Mouse (Mus musculus) testis, adult 2 months (tissue): ENCODE data around the gene Cypt4. TPM values are rescaled to one million over a fixed set of nuclear protein-coding genes. Genes with fewer than 3 reads are reported as not detected.
"Not testable (repeated sequence)": the region's sequence is repeated elsewhere in the genome, so short reads cannot be mapped to it uniquely, and the experiment has no call there.

ENCODE experiments used
- H3K27ac ChIP-seq: fragments of 200-500 bp; 2 replicates; pipeline ENCODE4 v1.5.1; 2012; ENCODE audit warnings: low read depth, low read length; ENCODE audit not compliant: control insufficient read depth, insufficient read depth
- H3K27me3 ChIP-seq: fragments of 200-500 bp; 2 replicates; pipeline ENCODE4 v1.6.1; 2012; ENCODE audit warnings: mild to moderate bottlenecking, low read length, moderate library complexity; ENCODE audit not compliant: control insufficient read depth, insufficient read depth
- H3K36me3 ChIP-seq: fragments of 200-500 bp; 2 replicates; pipeline ENCODE4 v1.6.1; 2012; ENCODE audit warnings: mild to moderate bottlenecking, low read length; ENCODE audit not compliant: control insufficient read depth, insufficient read depth
- H3K4me1 ChIP-seq: fragments of 200-500 bp; 2 replicates; pipeline ENCODE4 v1.6.1; 2012; ENCODE audit warnings: low read length; ENCODE audit not compliant: control insufficient read depth, insufficient read depth
- H3K4me3 ChIP-seq: fragments of 200-500 bp; 2 replicates; pipeline ENCODE4 v1.5.1; 2012; ENCODE audit warnings: low read depth, mild to moderate bottlenecking, low read length, moderate library complexity, mixed read lengths; ENCODE audit not compliant: control insufficient read depth
- CTCF ChIP-seq: fragments of 200-500 bp; IDR thresholded peaks from 2 replicates; pipeline ENCODE4 v1.5.1; 2012; ENCODE audit warnings: low read depth, mild to moderate bottlenecking, inconsistent platforms, low read length, moderate library complexity; ENCODE audit not compliant: control insufficient read depth, insufficient read depth, insufficient replicate concordance
- POLR2A ChIP-seq: fragments of 200-500 bp; IDR thresholded peaks from 2 replicates; pipeline ENCODE4 v1.6.1; 2012; ENCODE audit warnings: low read depth, mild to moderate bottlenecking, inconsistent platforms, low read length, moderate library complexity; ENCODE audit not compliant: control insufficient read depth
- polyA plus RNA-seq: library from polyadenylated mRNA; depleted of rRNA; stranded (reverse); fragments of >200 nt; gene quantifications from 2 replicates; pipeline ENCODE4 v1.2.3, GENCODE M21; 2012; rRNA removed

The Cypt4 gene
- polyA plus RNA-seq = 411 and 443 TPM in 2 replicates

DNA sequence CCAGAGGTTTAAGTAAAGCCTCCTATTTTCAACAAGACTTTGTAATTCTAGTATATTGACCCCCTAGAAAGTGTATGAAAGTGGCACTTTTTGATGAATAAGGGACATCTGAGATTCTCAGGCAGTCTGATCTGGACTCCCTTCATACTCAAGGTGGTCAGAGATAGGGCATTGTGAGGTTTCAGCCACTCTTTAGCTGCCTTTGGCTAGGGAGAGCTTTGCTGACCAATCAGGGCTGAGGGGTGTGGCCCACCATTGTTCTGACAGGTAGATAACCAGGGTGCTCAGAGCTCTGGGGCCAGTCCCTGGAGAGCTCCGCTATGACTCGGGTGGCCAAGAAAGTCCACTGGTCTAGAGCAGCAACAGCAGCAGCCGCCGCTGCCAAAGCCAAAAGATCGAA, at the start of gene Cypt4:
Gene Cypt4, plus strand, starts transcription at position 301 of the 400 bp plus-strand sequence.
- TF ChIP-seq POLR2A (peak; percentile 82; the same call in 1 of the 2 replicates), CTCF (no peak)
- Histone ChIP-seq H3K27ac (peak within 1 kb of the TSS; percentile 88), H3K4me3 (peak within 1 kb of the TSS; percentile 85), H3K27me3 (no peaks in the 10 kb centered on the region), H3K36me3 (no peaks in the 10 kb centered on the region), H3K4me1 (no peaks in the 10 kb centered on the region)

GRCm38 (mm10) chr9:24637341-24637740, 12.3 kb downstream of the Cypt4 start:
- not testable (repeated sequence) for H3K36me3 ChIP-seq, H3K27me3 ChIP-seq, H3K4me1 ChIP-seq, H3K27ac ChIP-seq, H3K4me3 ChIP-seq

Other genes with a start within 250 kb of the Cypt4 start
- gene Dpy19l1, start 122.1 kb upstream of the Cypt4 start, polyA plus RNA-seq = 29.1 and 34.6 TPM in 2 replicates
- gene Dpy19l2, start 71.1 kb downstream of the Cypt4 start, polyA plus RNA-seq = 59.6 and 68.8 TPM in 2 replicates
- gene Tbx20, start 149.1 kb downstream of the Cypt4 start, polyA plus RNA-seq = 0.01 TPM in 2 replicates